Mouse (Mus musculus) kidney, embryonic 14.5 days (tissue): ENCODE data around the gene Spag7. TPM values are rescaled to one million over a fixed set of nuclear protein-coding genes. Genes with fewer than 3 reads are reported as not detected.
A peak's percentile ranks its signal among the peaks of the same experiment; 100 is the strongest.

Experiments used
- ATAC-seq: fragments of 200-750 bp; cut with Nextera tagmentation; 2 replicates; pipeline ENCODE4 v1.8.0; 2017; ENCODE audit warnings: moderate number of reproducible peaks, mild to moderate bottlenecking, moderate TSS enrichment, moderate library complexity; ENCODE audit not compliant: low FRiP score, low TSS enrichment
- H3K27ac ChIP-seq: fragments of 300-500 bp; sonication (generic); 2 replicates; pipeline ENCODE4 v1.5.1; 2014; ENCODE audit warnings: low read depth, mild to moderate bottlenecking, low read length, moderate library complexity, mixed read lengths
- H3K27me3 ChIP-seq: fragments of 300-500 bp; sonication (generic); 2 replicates; pipeline ENCODE4 v1.6.1; 2014; ENCODE audit warnings: mild to moderate bottlenecking, low read length; ENCODE audit not compliant: control insufficient read depth, insufficient read depth
- H3K36me3 ChIP-seq: fragments of 300-500 bp; sonication (generic); 2 replicates; pipeline ENCODE4 v1.6.1; 2014; ENCODE audit warnings: low read length, mixed read lengths; ENCODE audit not compliant: control insufficient read depth, insufficient read depth
- H3K4me1 ChIP-seq: fragments of 300-500 bp; sonication (generic); 2 replicates; pipeline ENCODE4 v1.6.1; 2014; ENCODE audit warnings: low read length, mixed read lengths; ENCODE audit not compliant: control insufficient read depth, insufficient read depth
- H3K4me2 ChIP-seq: fragments of 300-500 bp; sonication (generic); replicated peaks from 2 replicates; pipeline ENCODE4 v1.6.1; 2014; ENCODE audit warnings: low read depth, mild to moderate bottlenecking, low read length
- H3K4me3 ChIP-seq: fragments of 300-500 bp; sonication (generic); 2 replicates; pipeline ENCODE4 v1.5.1; 2014; ENCODE audit warnings: mild to moderate bottlenecking, low read length
- H3K9ac ChIP-seq: fragments of 300-500 bp; sonication (generic); 2 replicates; pipeline ENCODE4 v1.6.1; 2014; ENCODE audit warnings: low read depth, mild to moderate bottlenecking, low read length, moderate library complexity
- H3K9me3 ChIP-seq: fragments of 300-500 bp; sonication (generic); 2 replicates; pipeline ENCODE4 v1.6.1; 2016; ENCODE audit warnings: low read length; ENCODE audit not compliant: control insufficient read depth
- WGBS: fragments of 180-500 bp; shearing (Covaris S2); extraction: QIAGEN DNeasy Blood & Tissue Kit; methylation state at CpG from one replicate; pipeline ENCODE4 v1.1.7; 2014; 5-methylcytosine and 5-hydroxymethylcytosine counted together
- polyA plus RNA-seq: library from polyadenylated mRNA; unstranded; fragments of >200 nt; fragmentation: Nextera tagmentation; extraction: Ambion mirVana; gene quantifications from 2 replicates; pipeline ENCODE4 v1.2.1, GENCODE M21; 2014

The Spag7 gene
- 177 and 230 TPM in 2 replicates for polyA plus RNA-seq

- H3K27ac ChIP-seq: peak within 1 kb of the TSS; percentile 89
- H3K4me1 ChIP-seq: peaks cover 15% of the 10 kb centered on the region
- WGBS: under 1% methylated on average over 44 of the region's 44 CpGs
- peak within 1 kb of the TSS; percentile 57 for H3K4me3 ChIP-seq
- peak within 1 kb of the TSS; percentile 81 for H3K4me2 ChIP-seq
- no peaks in the 10 kb centered on the region for H3K9me3 ChIP-seq
- peaks cover 47% of the 10 kb centered on the region for H3K36me3 ChIP-seq
- ATAC-seq: peak; percentile 95
- H3K9ac ChIP-seq: peak within 1 kb of the TSS; percentile 64
- no peaks in the 10 kb centered on the region for H3K27me3 ChIP-seq
Measured at GRCm38 (mm10) chr11:70668771-70669505, at the start of gene Spag7. TSS of gene Spag7 (minus strand) at chr11:70669416.

- no peak for ATAC-seq
- Histone ChIP-seq H3K27me3 (no peaks in the 10 kb centered on the region), H3K4me2 (no peak overlapping the region), H3K4me1 (no peaks in the 10 kb centered on the region), H3K4me3 (no peak overlapping the region), H3K36me3 (peaks cover 64% of the 10 kb centered on the region), H3K9me3 (no peaks in the 10 kb centered on the region), H3K27ac (no peak overlapping the region), H3K9ac (no peak overlapping the region)
- 75% methylated on average over 5 of the region's 5 CpGs for WGBS
Measured at GRCm38 (mm10) chr11:70718481-70718880, 49.3 kb upstream of the Spag7 start.

GRCm38 (mm10) chr11:70715832-70716231 is 46.6 kb upstream of the Spag7 start:
- Histone ChIP-seq H3K27me3 (no peaks in the 10 kb centered on the region), H3K27ac (no peak overlapping the region), H3K9ac (no peak overlapping the region), H3K4me3 (no peak overlapping the region), H3K4me2 (no peak overlapping the region), H3K36me3 (peaks cover 67% of the 10 kb centered on the region), H3K9me3 (no peaks in the 10 kb centered on the region), H3K4me1 (no peaks in the 10 kb centered on the region)
- ATAC-seq: no peak
- WGBS: 86% methylated on average over 6 of the region's 6 CpGs

GRCm38 (mm10) chr11:70713222-70713621 is 44.0 kb upstream of the Spag7 start:
- H3K27ac ChIP-seq: no peak overlapping the region
- H3K4me1 ChIP-seq: no peaks in the 10 kb centered on the region
- no peak overlapping the region for H3K4me2 ChIP-seq
- H3K27me3 ChIP-seq: no peaks in the 10 kb centered on the region
- no peak for ATAC-seq
- no peak overlapping the region for H3K4me3 ChIP-seq
- no peak overlapping the region for H3K9ac ChIP-seq
- 84% methylated on average over 6 of the region's 6 CpGs for WGBS
- no peaks in the 10 kb centered on the region for H3K9me3 ChIP-seq
- peaks cover 68% of the 10 kb centered on the region for H3K36me3 ChIP-seq

- Histone ChIP-seq H3K4me1 (no peaks in the 10 kb centered on the region), H3K27ac (no peak overlapping the region), H3K27me3 (no peaks in the 10 kb centered on the region), H3K4me2 (no peak overlapping the region), H3K36me3 (peaks cover 74% of the 10 kb centered on the region), H3K9ac (no peak overlapping the region), H3K4me3 (no peak overlapping the region), H3K9me3 (no peaks in the 10 kb centered on the region)
- WGBS: 90% methylated on average over 10 of the region's 10 CpGs
- no peak for ATAC-seq
Measured at GRCm38 (mm10) chr11:70711026-70711425, 41.8 kb upstream of the Spag7 start.

- Histone ChIP-seq H3K4me1 (peaks cover 14% of the 10 kb centered on the region), H3K27me3 (no peaks in the 10 kb centered on the region)
- no peak for ATAC-seq
Measured at GRCm38 (mm10) chr11:70706127-70706526, 36.9 kb upstream of the Spag7 start.

GRCm38 (mm10) chr11:70702781-70703180 is 33.6 kb upstream of the Spag7 start:
- no peaks in the 10 kb centered on the region for H3K27me3 ChIP-seq
- H3K4me2 ChIP-seq: no peak overlapping the region
- peaks cover 46% of the 10 kb centered on the region for H3K36me3 ChIP-seq
- no peak for ATAC-seq
- H3K4me3 ChIP-seq: no peak overlapping the region
- 79% methylated on average over 5 of the region's 6 CpGs for WGBS
- H3K9ac ChIP-seq: 0 out of 2 replicates have a peak overlapping the region, but pooled peaks have one; percentile 40
- peaks cover 16% of the 10 kb centered on the region for H3K4me1 ChIP-seq
- no peaks in the 10 kb centered on the region for H3K9me3 ChIP-seq
- H3K27ac ChIP-seq: no peak overlapping the region

More at GRCm38 (mm10) chr11:70706127-70706526, 36.9 kb upstream of the Spag7 start:
- Histone ChIP-seq H3K27ac (no peak overlapping the region), H3K36me3 (peaks cover 77% of the 10 kb centered on the region), H3K4me2 (no peak overlapping the region), H3K9ac (no peak overlapping the region), H3K9me3 (no peaks in the 10 kb centered on the region), H3K4me3 (no peak overlapping the region)
- WGBS: 69% methylated on average over 3 of the region's 3 CpGs

GRCm38 (mm10) chr11:70701984-70702733 is 32.9 kb upstream of the Spag7 start:
- H3K4me2 ChIP-seq: peak overlapping the region; percentile 66; the same call in 1 of the 2 replicates
- peaks cover 39% of the 10 kb centered on the region for H3K36me3 ChIP-seq
- no peak overlapping the region for H3K27ac ChIP-seq
- WGBS: 82% methylated on average over 6 of the region's 6 CpGs
- no peak overlapping the region for H3K4me3 ChIP-seq
- H3K9me3 ChIP-seq: no peaks in the 10 kb centered on the region
- peaks cover 16% of the 10 kb centered on the region for H3K4me1 ChIP-seq
- H3K27me3 ChIP-seq: no peaks in the 10 kb centered on the region
- peak overlapping the region; percentile 92; the same call in 1 of the 2 replicates for H3K9ac ChIP-seq
- ATAC-seq: no peak
